Mouse (Mus musculus) mesoderm, embryonic 11.5 days (tissue): ENCODE data around the gene Abcg2.
"Not testable (repeated sequence)": the region's sequence is repeated elsewhere in the genome, so short reads cannot be mapped to it uniquely, and the experiment has no call there.

Experiments
- DNase-seq: peaks from one replicate; pipeline ENCODE4 v3.0.0-alpha.2; 2012; ENCODE audit warnings: low read depth, low spot score

Gene Abcg2

DNA sequence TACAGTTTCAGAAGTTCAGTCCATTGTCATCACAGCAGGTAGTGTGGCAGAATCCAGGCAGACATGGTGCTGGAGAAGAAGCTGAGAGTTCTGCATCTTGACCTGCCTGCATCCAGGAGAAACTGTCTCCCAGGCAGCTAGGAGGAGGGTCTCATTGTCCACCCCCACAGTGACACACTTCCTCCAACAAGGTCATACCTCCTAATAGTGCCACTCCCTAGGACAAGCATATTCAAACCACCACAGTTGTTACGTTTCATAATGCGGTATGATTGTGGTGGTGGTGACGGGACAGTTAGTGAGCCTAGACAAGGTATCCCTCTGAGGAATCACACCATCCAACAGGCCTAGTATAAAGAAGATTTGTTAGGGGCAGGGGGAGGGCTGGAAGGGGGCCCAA is at the start of gene Abcg2:
TSS of gene Abcg2 (plus strand) at position 301 of the 400 bp plus-strand sequence.
- not testable (repeated sequence) for DNase-seq

DNA sequence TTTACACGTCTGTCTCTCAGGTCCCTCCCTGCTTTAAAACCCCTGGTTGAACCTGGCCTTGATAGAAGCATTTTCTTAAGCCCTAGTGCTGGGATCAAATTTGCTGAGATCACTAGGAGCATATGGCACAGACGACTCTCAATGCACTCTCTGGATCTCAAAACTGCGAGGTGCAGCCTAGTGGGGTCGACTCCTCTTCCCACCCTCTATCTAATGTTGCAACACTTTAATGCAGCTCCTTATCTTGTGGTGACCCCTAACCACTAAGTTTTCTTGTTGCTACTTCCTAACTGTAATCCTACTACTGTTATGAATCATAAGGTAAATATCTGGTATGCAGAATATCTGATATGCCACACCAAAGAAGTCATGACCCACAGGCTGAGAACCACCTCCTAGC is 44.1 kb upstream of the Abcg2 start:
- DNase-seq = not testable (repeated sequence)

DNA sequence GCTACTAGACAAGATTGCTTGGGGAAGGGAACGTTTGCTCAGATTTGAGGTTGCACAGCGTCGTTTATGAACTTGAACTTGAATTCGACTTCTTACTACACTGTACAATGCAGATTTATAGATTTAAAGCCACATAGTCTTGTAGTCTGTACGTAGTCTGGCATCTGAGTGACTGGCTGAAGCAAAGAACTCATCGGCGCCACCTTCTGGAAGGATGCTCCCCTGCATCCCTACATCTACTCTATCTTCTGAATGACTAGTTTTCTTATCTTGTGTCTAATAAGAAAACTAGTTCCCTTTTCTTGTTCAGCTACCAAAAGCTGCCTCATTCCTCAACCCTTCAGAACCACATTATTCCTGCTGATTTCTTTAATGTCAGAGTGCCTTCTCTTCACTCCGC is 41.5 kb upstream of the Abcg2 start:
- DNase-seq = not testable (repeated sequence)

DNA sequence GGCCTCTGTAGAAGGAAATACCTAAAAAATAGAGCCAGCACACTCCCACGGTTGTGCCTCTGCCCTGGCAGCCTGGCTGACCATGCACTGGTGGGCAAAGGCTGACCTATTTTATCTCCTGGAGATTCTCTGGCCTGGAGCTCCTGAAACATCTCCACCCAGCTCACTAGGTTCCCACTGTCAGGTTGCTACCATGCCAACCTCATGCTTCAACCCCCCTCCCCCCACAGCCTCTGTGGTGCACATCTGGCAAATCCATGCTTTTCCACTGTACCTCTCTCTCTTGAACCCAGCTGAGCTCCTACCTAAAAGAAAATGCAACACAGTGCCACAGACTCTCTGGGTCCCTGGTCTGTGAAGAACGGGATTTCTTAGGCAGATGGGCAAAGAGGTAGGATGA is 39.4 kb upstream of the Abcg2 start:
- peak; percentile 31 for DNase-seq

DNA sequence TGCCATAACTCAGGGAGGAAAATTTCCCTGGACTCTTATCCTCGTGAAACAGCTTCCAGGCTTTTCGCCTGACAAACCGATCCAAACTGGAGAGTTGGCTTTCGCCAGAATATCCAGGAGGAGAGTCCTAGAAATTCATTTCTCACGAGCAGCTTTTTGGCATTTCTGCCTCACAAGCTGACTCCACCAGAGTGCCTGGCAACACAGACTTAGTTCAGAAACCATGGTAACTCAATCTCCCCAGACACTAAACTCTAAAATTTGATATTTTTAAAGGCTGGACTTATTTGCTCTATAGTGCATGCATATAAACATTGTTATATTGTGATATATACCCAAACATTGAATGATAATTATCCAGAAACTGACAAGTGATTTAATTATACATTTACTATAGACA is 38.3 kb upstream of the Abcg2 start:
- not testable (repeated sequence) for DNase-seq

DNA sequence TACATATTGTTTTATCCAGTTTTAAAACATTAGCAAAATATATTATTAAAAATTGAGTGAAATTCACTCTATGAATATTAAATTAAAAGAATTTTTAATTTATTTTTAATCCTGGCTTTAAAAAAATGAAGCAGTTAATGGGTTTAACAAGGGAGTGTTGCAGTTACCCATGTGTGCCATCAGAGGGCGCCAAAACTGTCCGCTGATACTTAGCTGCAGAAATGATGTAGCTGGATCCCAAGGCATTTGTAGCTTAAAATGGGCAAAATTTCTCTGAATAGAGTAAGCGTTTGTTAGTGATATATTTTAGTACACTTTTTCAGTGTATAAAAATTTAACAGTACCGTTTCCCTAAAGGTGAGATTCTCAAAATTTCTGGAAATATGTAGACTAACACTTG is 37.5 kb upstream of the Abcg2 start:
- DNase-seq = peak; percentile 75

DNA sequence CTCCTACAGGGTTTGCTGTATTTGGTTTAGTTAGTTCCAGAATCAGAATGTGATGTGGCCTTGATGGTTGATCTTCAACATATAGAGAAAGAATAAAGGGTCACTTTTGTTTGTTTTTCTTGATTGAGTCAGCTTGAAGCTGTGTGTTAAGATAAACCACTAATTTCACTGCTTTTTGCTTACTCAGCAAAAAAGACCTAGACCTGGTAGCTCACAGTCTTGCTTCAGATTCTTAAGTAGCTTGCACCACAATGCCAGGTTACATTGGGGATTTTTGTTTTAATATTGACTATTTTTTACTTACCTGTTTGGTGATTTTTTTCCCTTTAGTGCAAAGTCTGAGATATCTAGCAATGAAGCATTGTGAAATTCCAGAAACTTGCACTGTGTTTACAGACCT is 30.5 kb upstream of the Abcg2 start:
- not testable (repeated sequence) for DNase-seq

DNA sequence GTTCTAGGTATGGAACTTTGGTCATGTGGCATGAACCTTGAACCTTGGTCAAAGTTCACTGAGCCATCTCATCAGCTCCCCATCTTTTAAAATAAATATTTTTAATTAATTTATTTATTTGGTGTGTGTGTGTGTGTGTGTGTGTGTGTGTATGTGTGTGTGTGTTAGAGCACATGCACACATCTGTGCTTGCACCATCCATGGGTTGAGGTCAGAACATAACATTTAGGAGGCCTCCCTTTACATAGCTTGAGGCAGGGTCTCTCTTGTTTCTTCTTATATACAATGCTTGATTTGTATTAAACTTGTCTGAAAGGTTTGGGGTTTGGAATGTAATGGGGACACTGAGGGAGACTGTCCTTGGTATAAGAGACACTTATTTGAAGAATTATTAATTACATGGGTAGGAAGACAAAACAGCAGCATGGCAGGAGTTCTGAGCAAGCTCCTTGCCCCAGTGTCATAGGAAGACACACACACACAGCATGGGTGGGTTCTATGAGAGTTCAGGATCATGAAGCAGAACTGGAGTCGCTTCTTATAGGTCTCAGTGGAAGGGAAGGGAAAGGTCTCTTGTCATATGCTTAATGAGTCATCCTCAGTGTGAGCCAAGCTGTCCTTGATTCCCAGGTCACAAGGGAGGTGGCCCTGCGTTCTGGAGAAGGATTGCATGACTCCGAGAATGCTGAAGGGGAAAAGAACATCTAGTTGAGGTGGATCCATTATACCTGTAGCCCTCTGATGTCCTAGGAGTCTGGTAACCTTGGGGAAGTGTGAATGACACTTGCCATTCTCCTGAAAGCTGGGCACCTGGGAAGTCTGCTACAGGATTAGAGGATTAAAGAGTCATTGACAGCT is 9.9 kb downstream of the Abcg2 start:
- not testable (repeated sequence) for DNase-seq

DNA sequence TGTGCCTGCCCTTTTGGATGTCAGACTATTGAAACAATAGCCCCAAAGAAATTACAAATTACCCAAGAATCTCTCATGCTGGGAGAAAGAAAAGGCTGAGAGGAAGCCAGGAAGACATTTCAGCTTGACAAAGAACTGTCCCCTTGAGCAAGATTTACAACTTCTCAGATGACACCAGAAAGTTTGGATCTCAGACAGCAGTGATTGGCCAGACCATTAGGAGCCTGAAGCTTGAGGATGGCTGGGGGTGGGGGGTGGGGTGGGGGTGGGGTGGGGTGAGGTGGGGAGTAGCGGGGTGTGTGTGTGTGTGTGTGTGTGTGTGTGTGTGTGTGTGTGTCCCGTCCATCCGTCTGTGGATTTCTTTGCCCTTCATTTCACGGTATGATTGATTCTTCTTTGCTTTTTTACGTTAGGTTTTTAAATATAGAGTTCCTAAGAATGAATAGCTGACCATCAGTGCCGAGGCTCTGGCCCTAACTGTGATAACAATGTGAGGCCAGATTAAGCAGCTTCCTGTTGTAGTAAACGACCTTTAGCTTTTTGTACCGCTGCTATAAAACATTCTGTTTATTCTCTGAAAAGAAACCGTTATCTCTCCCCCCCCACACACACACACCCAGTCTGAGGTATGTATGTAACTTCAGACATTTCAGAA is 11.4 kb downstream of the Abcg2 start:
- peak; percentile 53 for DNase-seq

DNA sequence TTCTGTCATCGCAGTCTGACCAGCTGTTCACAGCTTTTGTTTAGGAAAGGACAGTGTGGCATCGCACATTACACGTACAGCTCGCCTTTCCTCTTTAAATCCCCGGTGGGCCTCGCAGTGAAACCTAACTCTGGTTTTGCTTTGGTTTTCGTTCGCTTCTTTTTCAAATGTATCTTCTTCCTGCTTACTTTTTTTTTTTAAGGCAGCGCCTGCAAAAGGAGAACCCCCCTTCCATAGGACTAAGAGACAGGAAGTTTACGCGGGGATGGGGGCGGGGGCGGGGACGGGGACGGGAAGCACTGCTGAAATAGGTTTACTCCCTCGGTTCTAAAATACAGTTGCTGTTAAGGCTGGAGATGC is 12.0 kb downstream of the Abcg2 start:
- DNase-seq = peak; percentile 63

DNA sequence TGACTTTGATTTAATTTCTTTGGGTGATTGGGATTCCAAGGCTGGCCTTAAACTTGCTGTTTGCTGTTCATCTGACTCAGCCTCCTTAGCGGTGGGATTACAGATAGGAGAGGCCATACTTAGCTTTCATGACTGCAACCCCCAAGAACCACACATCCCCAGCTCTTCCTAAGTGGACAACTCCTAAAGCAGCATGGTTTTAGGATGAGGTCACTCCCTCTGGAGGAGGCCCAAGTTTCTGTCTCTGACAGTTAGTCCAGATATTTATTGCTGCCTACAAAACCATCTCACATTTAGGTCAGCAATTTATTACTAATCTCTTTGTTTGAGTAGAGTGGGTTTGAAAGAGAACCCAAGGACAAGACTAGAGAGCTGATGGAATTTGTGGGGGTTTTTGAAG is 17.8 kb downstream of the Abcg2 start:
- DNase-seq = peak; percentile 43

DNA sequence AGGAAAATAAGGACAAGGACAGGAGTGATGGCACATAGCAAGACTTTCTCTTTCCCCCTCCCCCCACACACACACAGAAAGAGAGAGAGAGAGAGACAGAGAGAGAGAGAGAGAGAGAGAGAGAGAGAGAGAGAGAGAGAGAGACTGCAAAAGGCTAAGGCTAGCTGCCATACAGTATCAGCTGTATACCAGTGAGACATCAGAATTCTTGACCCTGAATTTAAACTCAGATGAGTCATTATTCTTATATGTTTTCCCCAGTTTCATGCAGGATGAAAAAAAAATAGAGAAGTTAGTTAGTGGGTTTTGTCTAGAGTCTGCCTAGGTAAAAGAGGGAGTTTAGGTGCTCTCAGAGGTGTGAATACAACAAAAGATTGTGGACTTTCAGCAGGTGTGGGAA is 18.7 kb downstream of the Abcg2 start:
- DNase-seq = not testable (repeated sequence)

DNA sequence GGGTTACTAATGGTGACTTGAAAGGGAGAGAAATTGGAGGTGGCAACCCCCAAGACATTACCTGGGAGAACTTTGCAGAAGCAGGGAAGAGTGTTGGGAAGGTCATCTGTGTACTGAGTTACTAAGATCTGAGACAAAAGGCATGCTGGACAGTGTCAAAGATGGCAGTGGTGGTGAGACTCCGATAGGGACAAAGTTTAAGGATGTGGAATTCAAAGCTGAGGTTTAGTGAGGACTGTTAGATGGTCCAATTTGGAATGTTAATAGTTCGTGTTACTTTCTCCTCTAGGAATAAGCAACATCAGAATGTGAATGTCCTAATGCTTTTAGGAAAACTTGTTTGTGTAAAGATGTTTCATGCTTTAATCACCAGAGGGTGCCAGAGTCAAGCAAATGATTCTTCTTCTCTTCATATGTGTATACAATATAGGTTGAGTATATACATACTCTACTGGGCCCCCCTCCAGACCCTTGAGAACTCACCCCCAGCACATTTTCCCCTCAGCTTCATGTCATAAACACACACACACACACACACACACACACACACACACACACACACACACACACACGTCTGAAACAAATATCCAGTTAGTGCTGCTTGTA is 19.3 kb downstream of the Abcg2 start:
- DNase-seq = not testable (repeated sequence)

DNA sequence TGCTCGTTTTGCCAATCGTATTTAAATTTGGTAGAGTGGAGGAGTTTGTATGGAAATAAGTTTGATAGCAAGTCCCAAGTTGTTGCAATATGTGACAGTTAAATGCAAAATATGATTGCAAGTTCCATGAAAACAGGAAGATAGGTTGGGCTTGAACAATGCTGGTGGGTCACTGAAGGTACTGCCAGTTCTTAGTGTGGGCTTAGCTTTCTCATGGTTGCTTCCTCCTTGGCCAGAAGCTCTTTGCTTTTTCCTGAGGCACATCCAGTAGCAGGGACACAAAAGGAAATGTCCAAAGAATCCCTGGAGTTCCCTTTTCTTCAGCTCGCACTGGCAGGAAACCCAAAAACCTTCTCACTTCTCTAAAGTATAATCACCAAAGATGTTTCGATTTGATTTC is 22.3 kb downstream of the Abcg2 start:
- no peak for DNase-seq

DNA sequence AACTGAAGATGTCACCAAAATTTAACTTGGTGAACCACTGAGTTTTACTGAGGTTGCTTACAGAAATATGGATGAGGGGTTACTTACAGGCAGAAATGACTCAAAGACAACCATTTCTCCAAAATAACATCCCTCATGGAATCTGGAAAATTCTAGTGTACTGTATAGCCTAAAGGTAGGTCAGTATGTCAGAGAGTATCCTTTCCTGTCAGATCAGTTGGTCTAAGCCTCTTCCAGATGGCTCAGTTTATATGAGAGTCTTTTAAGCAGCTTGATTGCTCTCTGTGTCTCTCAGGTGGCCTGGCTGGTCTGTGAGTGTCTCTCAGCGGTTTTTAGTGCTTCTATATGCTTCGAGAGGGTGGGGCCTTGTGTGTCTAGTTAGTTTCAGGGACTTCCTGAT is 24.1 kb downstream of the Abcg2 start:
- DNase-seq = no peak

DNA sequence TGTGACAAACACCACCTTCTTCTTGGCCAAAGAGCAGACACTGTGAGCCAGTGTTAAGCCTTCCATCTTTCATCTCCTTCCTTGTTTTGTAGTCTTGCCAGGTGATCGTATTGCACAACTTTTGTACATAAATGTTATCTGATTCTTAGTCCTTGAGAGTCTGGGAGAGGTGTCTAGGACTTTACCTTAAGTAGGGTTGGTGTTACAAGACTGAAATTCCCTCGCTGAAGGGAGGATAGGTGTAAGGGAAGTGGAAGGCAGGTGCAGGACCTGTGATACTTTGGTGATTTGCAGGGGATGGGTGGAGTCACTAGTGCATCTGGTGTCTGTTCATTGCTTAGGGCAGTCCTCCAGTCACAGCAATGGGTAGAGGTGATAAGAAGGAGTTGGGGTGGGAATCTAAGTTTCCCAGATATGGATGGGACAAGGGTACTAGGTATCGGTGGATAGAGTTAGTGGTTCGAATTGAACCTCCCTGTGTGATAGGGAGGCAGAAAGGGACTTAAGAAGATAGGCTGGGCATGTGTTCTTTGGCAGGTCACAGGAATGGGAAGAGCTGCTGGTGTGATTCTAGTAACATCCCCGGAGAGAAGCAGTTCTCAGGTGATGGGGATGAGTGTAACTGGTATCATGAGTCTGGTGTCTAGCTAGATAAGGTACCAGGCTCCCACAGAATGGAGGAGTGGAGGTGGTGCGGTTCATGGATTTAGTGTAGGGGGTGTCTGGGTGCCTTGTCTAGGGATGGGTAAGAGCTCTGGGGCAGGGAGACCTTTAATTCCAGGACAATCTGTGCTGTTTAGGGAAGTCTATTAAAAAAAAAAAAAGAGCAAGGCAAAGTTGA is 25.8 kb downstream of the Abcg2 start:
- no peak for DNase-seq

DNA sequence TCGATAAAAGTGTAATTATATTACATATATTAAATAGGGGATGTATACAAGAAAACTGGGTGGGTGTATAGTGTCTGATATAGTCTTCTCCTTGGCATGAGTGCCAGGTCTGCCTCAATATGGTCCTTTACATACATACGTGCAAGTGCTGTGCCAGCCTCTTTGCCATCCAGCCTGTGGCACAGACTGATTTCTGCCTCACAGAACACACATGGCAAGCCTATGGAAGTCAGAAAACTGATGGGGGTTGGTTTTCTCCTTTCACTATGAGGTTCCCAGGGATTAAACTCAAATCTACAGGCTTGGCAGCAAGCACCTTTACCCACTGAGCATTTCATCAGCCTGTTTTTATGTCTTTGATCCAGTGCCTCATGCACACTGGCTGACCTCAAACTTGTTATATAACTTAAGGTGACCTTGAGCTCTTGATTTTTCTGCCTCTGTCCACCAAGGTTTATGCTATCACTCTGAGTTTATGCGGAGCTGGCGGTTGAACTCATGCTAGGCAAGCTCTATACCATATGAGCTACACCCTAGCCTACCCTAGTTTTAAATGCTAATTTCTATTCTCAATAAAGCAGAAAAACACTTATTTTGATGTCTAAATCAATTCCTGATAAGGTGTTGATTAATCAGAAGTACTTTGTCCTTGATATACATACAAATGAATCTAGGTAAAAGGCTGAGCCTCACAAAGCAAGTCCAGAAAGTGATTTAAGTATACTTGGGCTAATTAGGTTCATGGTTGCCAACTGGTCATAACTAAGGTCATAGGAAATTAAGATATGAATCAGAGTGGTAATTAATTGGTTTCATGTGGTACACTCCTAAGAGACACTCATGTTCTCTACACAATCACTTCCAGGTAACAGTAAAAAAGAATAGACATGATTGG is 26.7 kb downstream of the Abcg2 start:
- no peak for DNase-seq

DNA sequence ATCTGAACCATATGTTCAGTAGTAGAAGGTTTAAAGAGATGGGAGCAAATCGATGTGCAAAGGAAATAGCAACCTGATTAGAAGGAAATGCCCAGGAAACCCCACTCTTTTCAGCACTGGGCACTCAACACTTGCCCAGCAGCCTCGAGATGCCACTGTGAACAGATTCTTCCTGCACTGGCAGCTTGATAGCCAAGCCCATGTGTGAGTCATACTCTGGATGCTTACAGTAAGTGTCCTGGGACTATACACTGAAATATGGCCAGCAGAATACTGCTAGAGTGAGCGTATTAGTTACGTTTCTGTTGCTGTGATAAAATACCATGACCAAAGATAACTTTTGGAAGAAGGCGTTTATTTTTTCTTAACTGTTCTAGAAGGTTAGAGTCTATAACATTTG is 39.8 kb downstream of the Abcg2 start:
- DNase-seq = no peak

DNA sequence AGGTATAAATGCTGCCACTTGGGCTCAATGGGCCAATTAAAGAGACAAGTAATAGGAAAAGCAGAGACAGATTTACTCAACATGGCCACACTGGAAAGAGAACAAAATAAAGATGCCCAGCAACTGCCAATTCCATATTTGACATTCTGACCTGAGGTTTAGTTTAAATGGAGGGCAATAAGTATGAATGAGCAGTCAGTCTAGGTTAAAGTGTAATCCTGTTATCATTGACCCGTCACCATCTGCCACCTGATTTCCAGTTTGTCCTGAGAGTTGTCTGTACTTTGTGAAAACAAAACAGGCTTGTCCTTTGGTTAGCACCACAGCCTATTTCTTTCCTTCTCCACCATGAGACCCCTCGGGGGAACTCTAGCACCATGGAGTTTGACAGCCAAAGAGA is 44.9 kb downstream of the Abcg2 start:
- no peak for DNase-seq

DNA sequence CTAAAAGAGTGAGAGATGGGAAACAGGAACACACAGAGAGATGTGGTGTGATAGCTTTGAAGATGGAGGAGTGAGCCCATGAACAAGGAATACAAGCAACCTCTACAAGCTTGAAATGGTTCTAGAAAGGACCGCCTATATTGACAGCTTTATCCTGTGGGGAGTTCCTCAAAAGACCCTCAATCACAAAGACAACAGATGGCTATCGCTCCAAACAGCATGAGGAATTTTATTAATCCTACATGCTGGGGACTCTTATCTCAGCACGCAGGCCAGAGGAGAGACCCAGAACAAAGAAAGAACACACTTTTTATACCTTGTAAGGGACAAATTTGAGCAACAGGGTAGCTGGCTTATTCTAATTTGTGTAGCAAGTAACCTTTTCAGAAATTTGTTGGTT is 48.1 kb downstream of the Abcg2 start:
- no peak for DNase-seq

DNA sequence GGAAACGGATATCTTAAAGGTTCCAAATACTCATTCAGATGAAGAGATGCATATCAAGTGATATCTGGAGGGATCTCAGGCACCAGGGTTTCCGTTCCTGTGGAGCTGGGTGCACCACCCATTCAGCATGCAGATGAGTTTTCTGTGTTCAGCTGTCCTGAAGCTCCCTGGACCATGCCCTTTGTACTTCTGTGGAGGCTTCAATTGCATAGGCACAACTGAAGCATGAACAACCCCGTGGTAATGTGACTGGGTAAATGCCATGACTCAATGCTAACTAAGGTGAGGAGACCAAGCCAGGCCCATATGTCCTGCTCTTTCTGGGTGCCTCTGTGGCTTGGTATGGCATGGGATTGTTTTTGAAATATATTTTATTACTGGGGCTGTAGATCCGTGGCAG is 49.4 kb downstream of the Abcg2 start:
- no peak for DNase-seq
